ENCODE assay signal across 15 mouse cellular contexts in the genomic region with DNA sequence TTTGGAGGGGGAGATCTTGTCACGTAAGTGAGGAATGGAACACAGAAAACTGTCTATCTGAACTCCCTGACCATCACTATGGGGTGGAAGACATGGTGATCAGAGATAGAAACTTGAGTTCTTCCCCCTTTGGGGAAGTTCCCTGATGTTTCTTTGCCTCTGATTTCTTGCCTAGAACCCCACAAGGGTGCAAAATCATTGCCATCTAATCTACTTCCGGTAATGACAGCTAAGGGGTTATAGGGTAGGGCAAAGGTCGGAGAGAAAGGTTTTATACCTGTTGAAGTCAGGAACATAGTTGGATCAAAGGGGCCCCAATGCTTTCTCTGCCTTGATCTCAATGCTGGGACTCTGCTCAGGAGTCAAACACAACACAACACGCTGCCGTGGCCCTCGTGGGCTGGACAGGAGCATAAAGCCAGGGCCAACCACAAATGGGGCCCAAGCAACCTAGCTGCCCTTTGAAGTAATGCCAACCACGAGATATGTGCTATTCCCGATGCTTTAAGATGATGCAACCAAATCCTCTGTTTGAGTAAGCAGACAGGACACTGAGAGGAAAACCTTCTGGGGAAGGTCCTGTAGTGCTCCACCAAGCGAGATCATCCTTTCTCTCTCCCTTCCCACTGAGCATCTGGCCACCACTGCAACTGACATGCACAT.
A peak's percentile ranks its signal among the peaks of the same experiment; 100 is the strongest.
DNase-seq lines count a peak whose midpoint lies in the region; ATAC-seq and TF ChIP-seq lines count a peak whose summit lies in the region.
"Had no signal": no experiment of that assay in that cellular context is flagged by ENCODE, and none has a peak within 500 bp of the region (broad histone marks: within the 10 kb centered on the region; RNA-seq: fewer than 3 reads in every experiment).

No protein-coding gene starts in this region.

- ATAC-seq in lung, embryonic 15.5 days (ENCODE audit: borderline replicate concordance, extremely low read depth, low FRiP score, low TSS enrichment) = no peak
- no peak for ATAC-seq in heart, embryonic 16.5 days (replicated peaks; ENCODE audit: extremely low read depth, insufficient read depth, low FRiP score)
- ATAC-seq: forebrain, embryonic 15.5 days had no signal

- no peak overlapping the region for H3ac ChIP-seq in myocyte (ENCODE audit: control insufficient read depth, insufficient read length)

- DNase-seq in adrenal gland, postnatal 10 days = peak; percentile 29
- DNase-seq in adrenal gland, adult 8-10 months = no peak
- DNase-seq in lung, adult 18-20 months = no peak
- DNase-seq in Muller cell, postnatal 12 days (ENCODE audit: inconsistent ontology term) = no peak
- DNase-seq in kidney, postnatal 25 days = no peak
- DNase-seq: cerebellum, adult 8-10 months; kidney, adult 9 months; lung, embryonic 14.5 days; thymus, postnatal 4 days had no signal

- no peaks in the 10 kb centered on the region for H3K36me3 ChIP-seq in lung, embryonic 15.5 days
- H3K36me3 ChIP-seq in heart, embryonic 16.5 days (ENCODE audit: control insufficient read depth, insufficient read depth) = no peaks in the 10 kb centered on the region
- H3K36me3 ChIP-seq in myocyte (ENCODE audit: control insufficient read depth, insufficient read depth) = no peaks in the 10 kb centered on the region
- H3K36me3 ChIP-seq: embryonic facial prominence, embryonic 13.5 days; forebrain, embryonic 15.5 days had no signal

- H3K4me2 ChIP-seq in lung, embryonic 15.5 days = no peak overlapping the region
- H3K4me2 ChIP-seq in heart, embryonic 16.5 days (ENCODE audit: low read depth, low read length) = no peak overlapping the region
- peak overlapping the region; percentile 70 for H3K4me2 ChIP-seq in myocyte (ENCODE audit: low read depth)
- H3K4me2 ChIP-seq: embryonic facial prominence, embryonic 13.5 days; forebrain, embryonic 15.5 days; lung, embryonic 14.5 days had no signal

- H3K4me3 ChIP-seq in lung, embryonic 15.5 days = no peak overlapping the region
- H3K4me3 ChIP-seq in heart, embryonic 16.5 days (ENCODE audit: low read length) = no peak overlapping the region
- peak overlapping the region; percentile 4 for H3K4me3 ChIP-seq in myocyte
- H3K4me3 ChIP-seq: embryonic facial prominence, embryonic 13.5 days; forebrain, embryonic 15.5 days; left cerebral cortex, adult 2 months had no signal

- H3K4me1 ChIP-seq in lung, embryonic 15.5 days = peaks cover 18% of the 10 kb centered on the region
- peaks cover 29% of the 10 kb centered on the region for H3K4me1 ChIP-seq in heart, embryonic 16.5 days (ENCODE audit: control insufficient read depth, insufficient read depth, low read length)

- no peak for TF ChIP-seq POLR2A in myocyte (IDR thresholded peaks at IDR 0.05; ENCODE audit: insufficient read length, low read depth)

- no peak overlapping the region for H3K9ac ChIP-seq in lung, embryonic 15.5 days
- no peak overlapping the region for H3K9ac ChIP-seq in heart, embryonic 16.5 days (ENCODE audit: low read length)
- H3K9ac ChIP-seq: embryonic facial prominence, embryonic 13.5 days; forebrain, embryonic 15.5 days; lung, embryonic 14.5 days had no signal

- H3K9me3 ChIP-seq in lung, embryonic 15.5 days = no peaks in the 10 kb centered on the region
- no peaks in the 10 kb centered on the region for H3K9me3 ChIP-seq in heart, embryonic 16.5 days (replicated peaks; ENCODE audit: control insufficient read depth, low read length)
- H3K9me3 ChIP-seq: embryonic facial prominence, embryonic 13.5 days; forebrain, embryonic 15.5 days had no signal

- H3K79me2 ChIP-seq in myocyte (ENCODE audit: control insufficient read depth, insufficient read depth) = no peaks in the 10 kb centered on the region

- 71% methylated on average over 9 of the region's 9 CpGs for WGBS in lung, embryonic 15.5 days
- 58% methylated on average over 9 of the region's 9 CpGs for whole genome bisulfite sequencing in heart, embryonic 16.5 days

- H3K27me3 ChIP-seq in lung, embryonic 15.5 days = no peaks in the 10 kb centered on the region
- no peaks in the 10 kb centered on the region for H3K27me3 ChIP-seq in heart, embryonic 16.5 days (ENCODE audit: control insufficient read depth, insufficient read depth, low read length)
- H3K27me3 ChIP-seq in myocyte (ENCODE audit: control insufficient read depth, insufficient read depth, insufficient read length) = no peaks in the 10 kb centered on the region
- H3K27me3 ChIP-seq: forebrain, embryonic 15.5 days had no signal

- peak overlapping the region; percentile 55; the same call in 1 of the 2 replicates for H3K27ac ChIP-seq in lung, embryonic 15.5 days
- peak overlapping the region; percentile 73 for H3K27ac ChIP-seq in heart, embryonic 16.5 days (ENCODE audit: low read length)
- H3K27ac ChIP-seq: forebrain, embryonic 15.5 days; left cerebral cortex, adult 2 months had no signal

TF ChIP-seq in myocyte, 11 proteins besides CTCF, POLR2A, EP300 and RAD21:
- no peak for TF ChIP-seq REST (IDR thresholded peaks at IDR 0.05; ENCODE audit: insufficient read depth, insufficient read length)
- TF ChIP-seq MAX (IDR thresholded peaks at IDR 0.05; ENCODE audit: low read depth) = peak; percentile 78
- peak; percentile 93 for TF ChIP-seq CEBPB (IDR thresholded peaks at IDR 0.05; ENCODE audit: insufficient read depth, poor library complexity, severe bottlenecking)
